Mouse (Mus musculus): Measurements from ENCODE around the gene Gm5796. TPM values are rescaled to one million over a fixed set of nuclear protein-coding genes. Genes with fewer than 3 reads are reported as not detected.
"Not testable (repeated sequence)": the region's sequence is repeated elsewhere in the genome, so short reads cannot be mapped to it uniquely, and the experiment has no call there.

Gene Gm5796
- 1 to 10 TPM; 1.4 to 3.5 TPM for polyA plus RNA-seq (2017; shearing (Covaris generic))

- not testable (repeated sequence) for ATAC-seq
These were observed at the start of gene Gm5796 for GRCm38 (mm10) chr14:4023641-4024040. Gene Gm5796 (plus strand): TSS chr14:4023941.

- ATAC-seq: not testable (repeated sequence)
These were observed 25.6 kb upstream of the Gm5796 start, which contains the start of gene Gm3099 for GRCm38 (mm10) chr14:3998094-3998493. Gene Gm3099 (plus strand): TSS chr14:3998394.

- not testable (repeated sequence) for ATAC-seq
These were observed 60.1 kb downstream of the Gm5796 start, which contains the start of gene Gm3115 for GRCm38 (mm10) chr14:4083820-4084219. Gene Gm3115 (plus strand): TSS chr14:4084120.

Other genes starting within 250 kb of the Gm5796 start
- 1 to 10 TPM in 1 of 2 experiments, not detected in 1; 3.2 TPM for gene Gm3002, start 213.9 kb upstream of the Gm5796 start, polyA plus RNA-seq (2017; shearing (Covaris generic))
- not detected for gene Gm3033, start 177.7 kb upstream of the Gm5796 start, polyA plus RNA-seq (2017; shearing (Covaris generic))
- gene Gm2916, start 139.8 kb upstream of the Gm5796 start, polyA plus RNA-seq (2017; shearing (Covaris generic)): under 1 TPM in 1 of 2 experiments, not detected in 1; 0.24 TPM
- gene Gm3029, start 92.2 kb upstream of the Gm5796 start, polyA plus RNA-seq (2017; shearing (Covaris generic)): not detected
- 1 to 10 TPM in 1 of 2 experiments, under 1 TPM in 1; 0.53 to 1.2 TPM for gene Gm3095, start 60.4 kb upstream of the Gm5796 start, polyA plus RNA-seq (2017; shearing (Covaris generic))
- gene Gm3099, start 25.5 kb upstream of the Gm5796 start, polyA plus RNA-seq (2017; shearing (Covaris generic)): under 1 TPM in 1 of 2 experiments, not detected in 1; 0.54 TPM
- 1 to 10 TPM; 1.1 to 1.8 TPM for gene Gm3115, start 60.2 kb downstream of the Gm5796 start, polyA plus RNA-seq (2017; shearing (Covaris generic))
- 1 to 10 TPM; 1.6 to 4.8 TPM for gene Gm8108, start 86.6 kb downstream of the Gm5796 start, polyA plus RNA-seq (2017; shearing (Covaris generic))
- gene Gm3127, start 141.1 kb downstream of the Gm5796 start, polyA plus RNA-seq (2017; shearing (Covaris generic)): not detected
- 1 to 10 TPM; 2.0 to 3.4 TPM for gene Gm2974, start 158.6 kb downstream of the Gm5796 start, polyA plus RNA-seq (2017; shearing (Covaris generic))
- not detected for gene Gm3138, start 225.7 kb downstream of the Gm5796 start, polyA plus RNA-seq (2017; shearing (Covaris generic))

All from CD4-positive, CD25-positive, alpha-beta regulatory T cell, adult 4 months (primary cell).